Mouse (Mus musculus): ENCODE measurements around the gene Fbxo42. TPM values are rescaled to one million over a fixed set of nuclear protein-coding genes. Genes with fewer than 3 reads are reported as not detected.
"Not testable (repeated sequence)": the region's sequence is repeated elsewhere in the genome, so short reads cannot be mapped to it uniquely, and the experiment has no call there.

The Fbxo42 gene
- polyA plus RNA-seq, 1 experiment from 2014 or later, result 20.0 TPM

DNA sequence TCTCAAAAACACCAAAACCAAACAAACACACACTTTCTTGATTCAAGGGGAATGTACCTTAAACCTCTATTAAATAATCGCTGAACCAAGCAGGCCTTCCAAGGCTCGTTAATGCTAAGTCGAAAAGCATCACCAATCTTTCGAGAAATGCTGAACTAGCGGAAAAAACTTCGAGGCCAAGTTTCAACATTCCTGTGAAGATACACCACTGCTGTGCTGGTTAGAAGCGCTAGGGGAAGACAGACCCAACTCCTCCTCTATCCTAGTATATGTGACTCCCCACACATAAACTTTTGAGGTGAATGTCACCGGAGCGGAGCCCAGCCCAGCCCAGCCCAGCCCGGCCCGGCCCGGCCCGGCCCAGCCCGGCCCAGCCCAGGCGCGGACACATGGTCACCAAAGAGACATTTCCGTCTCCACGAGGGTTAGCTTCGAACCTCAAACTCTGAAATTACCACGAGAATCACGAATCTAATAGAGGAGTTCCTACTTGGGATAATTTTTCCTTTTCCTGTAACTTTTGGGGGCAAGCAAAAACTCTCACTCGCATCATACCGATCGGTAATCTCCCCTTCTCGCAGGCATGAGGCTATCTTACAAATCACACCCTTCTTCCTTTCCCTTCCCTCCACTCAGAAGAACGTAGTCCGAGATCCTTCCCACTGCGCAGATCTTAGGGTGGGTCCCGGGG lies 9.1 kb upstream of the Fbxo42 start:
- no peak for ATAC-seq
- Histone ChIP-seq H3K27ac (peak overlapping the region; percentile 93; the same call in 1 of the 2 replicates), H3K9me3 (replicated peaks) (no peaks in the 10 kb centered on the region), H3K4me3 (peak overlapping the region; percentile 90), H3K4me2 (peak overlapping the region; percentile 94), H3K27me3 (no peaks in the 10 kb centered on the region), H3K9ac (peak overlapping the region; percentile 90), H3K4me1 (peaks cover 47% of the 10 kb centered on the region), H3K36me3 (ENCODE audit: poor library complexity, severe bottlenecking) (no peaks in the 10 kb centered on the region)
- 3% methylated on average over 29 of the region's 29 CpGs for WGBS

DNA sequence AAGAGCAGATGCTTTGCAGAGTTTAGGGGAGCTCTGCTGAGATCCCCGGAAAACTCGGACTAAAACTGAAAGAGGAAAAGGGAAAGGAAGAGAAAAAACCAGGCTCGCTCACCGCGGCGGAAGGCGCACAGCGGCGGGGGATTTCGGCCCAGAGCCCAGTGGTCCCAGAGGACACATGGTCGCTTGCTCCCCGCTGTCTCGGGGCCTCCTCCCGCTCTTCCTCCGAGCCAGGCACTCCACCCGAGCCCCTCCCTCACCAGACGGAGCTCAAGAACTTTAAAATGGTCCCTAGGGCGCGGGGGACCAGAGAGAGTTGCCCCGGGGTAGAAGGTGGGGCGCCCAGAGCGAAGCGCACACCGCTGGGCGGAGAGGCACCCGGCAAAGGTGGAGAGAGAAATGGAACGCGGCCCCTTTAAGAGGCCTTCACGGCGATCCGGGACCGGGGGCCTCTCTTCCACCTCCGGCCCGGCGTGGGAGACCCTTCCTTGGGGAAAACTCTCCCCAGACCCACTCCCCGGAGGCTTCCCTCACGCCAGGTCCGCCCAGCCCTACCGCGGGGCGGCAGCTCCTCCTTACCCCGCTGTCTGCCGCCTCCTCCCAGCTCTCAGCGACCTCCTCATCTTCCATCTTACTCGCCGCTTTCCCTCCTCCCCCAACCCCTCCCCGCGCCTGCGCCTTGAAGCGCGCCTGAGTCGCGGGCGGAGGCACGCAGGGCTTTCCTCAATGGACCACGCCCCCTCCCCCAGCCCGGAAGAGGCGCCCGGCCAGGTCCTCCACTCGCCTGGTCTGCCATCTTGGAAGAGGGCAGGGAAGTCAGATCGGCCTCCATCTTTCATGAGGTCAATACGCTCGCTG lies 8.4 kb upstream of the Fbxo42 start, which contains the start of gene Szrd1:
Gene Szrd1, minus strand, starts transcription at position 660 of the 855 bp plus-strand sequence.
- Histone ChIP-seq H3K9ac (peak within 1 kb of the TSS; percentile 90), H3K36me3 (ENCODE audit: poor library complexity, severe bottlenecking) (no peaks in the 10 kb centered on the region), H3K4me2 (peak within 1 kb of the TSS; percentile 94), H3K4me1 (peaks cover 42% of the 10 kb centered on the region), H3K27ac (peak within 1 kb of the TSS; percentile 93), H3K4me3 (peak within 1 kb of the TSS; percentile 90), H3K27me3 (0 out of 2 replicates have a peak, but pooled peaks cover 3% of the 10 kb centered on the region), H3K9me3 (replicated peaks) (no peaks in the 10 kb centered on the region)
- under 1% methylated on average over 54 of the region's 63 CpGs for WGBS
- peak; percentile 95 for ATAC-seq

DNA sequence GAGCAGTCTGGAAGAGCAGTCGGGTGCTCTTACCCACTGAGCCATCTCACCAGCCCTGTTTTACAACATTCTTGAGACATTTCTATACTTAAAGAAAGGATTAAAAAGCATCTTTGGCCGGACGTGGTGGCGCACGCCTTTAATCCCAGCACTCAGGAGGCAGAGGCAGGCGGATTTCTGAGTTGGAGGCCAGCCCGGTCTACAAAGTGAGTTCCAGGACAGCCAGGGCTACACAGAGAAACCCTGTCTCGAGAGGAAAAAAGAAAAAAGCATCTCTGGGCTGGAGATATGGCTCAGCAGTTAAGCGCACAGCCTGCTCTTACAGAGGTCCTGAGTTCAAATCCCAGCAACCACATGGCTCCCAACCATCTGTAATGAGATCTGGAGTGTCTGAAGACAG lies 7.4 kb upstream of the Fbxo42 start:
- 89% methylated on average over 9 of the region's 9 CpGs for WGBS
- ATAC-seq, result not testable (repeated sequence)

DNA sequence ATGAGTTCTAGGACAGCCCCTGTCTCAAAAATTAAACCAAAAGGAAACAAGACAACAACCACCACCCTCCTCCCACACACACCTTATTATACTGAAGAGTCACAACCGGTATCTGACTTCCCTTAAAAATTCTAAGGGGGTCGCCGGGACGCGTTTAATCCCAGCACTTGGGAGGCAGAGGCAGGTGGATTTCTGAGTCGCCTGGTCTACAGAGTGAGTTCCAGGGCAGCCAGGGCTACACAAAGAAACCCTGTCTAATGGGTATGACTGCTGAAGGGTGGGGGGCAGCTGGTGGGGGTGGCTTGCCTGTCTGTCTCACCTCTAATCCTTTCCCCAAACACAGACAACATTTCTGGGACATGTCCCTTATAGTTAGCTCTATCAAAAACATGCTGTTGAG lies 6.7 kb upstream of the Fbxo42 start:
- Histone ChIP-seq H3K27ac (no peak overlapping the region), H3K4me1 (peaks cover 28% of the 10 kb centered on the region), H3K36me3 (ENCODE audit: poor library complexity, severe bottlenecking) (no peaks in the 10 kb centered on the region), H3K9ac (no peak overlapping the region), H3K4me3 (no peak overlapping the region), H3K27me3 (0 out of 2 replicates have a peak, but pooled peaks cover 3% of the 10 kb centered on the region), H3K4me2 (no peak overlapping the region), H3K9me3 (replicated peaks) (no peaks in the 10 kb centered on the region)
- 91% methylated on average over 6 of the region's 6 CpGs for WGBS
- ATAC-seq, result no peak

More for the DNA sequence above, 7.4 kb upstream of the Fbxo42 start:
- H3K4me1 ChIP-seq, result peaks cover 31% of the 10 kb centered on the region
- not testable (repeated sequence) for H3K9me3 ChIP-seq (replicated peaks); H3K4me3 ChIP-seq; H3K27ac ChIP-seq; H3K9ac ChIP-seq; H3K36me3 ChIP-seq (ENCODE audit: poor library complexity, severe bottlenecking); H3K27me3 ChIP-seq; H3K4me2 ChIP-seq

DNA sequence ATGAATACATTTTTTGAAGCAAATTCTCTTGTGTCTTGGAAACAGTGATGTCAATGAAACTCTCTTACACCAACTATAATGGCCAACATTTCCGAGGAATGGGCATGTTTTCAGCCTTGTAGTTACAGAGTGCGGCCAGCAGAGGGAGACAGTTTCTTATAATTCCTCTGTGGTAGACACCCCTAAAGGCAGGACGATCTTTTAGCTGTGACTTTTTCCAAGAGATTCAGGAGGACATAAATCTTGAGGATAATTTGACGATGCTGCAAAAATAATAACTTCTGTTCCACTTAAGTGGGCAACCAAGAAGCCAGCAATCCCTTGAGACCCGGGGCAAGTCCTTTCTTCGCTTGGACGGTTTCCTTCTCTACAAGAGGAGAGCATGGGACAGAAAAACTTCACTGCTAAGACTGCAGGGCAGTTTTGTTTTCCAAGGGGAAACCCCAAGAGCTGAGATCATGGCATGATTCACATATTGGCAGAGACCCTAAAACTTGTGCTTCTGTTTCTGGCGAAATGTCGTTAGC lies 5.4 kb upstream of the Fbxo42 start:
- Histone ChIP-seq H3K4me1 (peaks cover 19% of the 10 kb centered on the region), H3K9ac (no peak overlapping the region), H3K36me3 (ENCODE audit: poor library complexity, severe bottlenecking) (no peaks in the 10 kb centered on the region), H3K27me3 (0 out of 2 replicates have a peak, but pooled peaks cover 3% of the 10 kb centered on the region), H3K27ac (no peak overlapping the region), H3K4me3 (no peak overlapping the region), H3K4me2 (no peak overlapping the region), H3K9me3 (replicated peaks) (no peaks in the 10 kb centered on the region)
- whole genome bisulfite sequencing, result 30% methylated on average over 9 of the region's 9 CpGs
- ATAC-seq, result no peak

DNA sequence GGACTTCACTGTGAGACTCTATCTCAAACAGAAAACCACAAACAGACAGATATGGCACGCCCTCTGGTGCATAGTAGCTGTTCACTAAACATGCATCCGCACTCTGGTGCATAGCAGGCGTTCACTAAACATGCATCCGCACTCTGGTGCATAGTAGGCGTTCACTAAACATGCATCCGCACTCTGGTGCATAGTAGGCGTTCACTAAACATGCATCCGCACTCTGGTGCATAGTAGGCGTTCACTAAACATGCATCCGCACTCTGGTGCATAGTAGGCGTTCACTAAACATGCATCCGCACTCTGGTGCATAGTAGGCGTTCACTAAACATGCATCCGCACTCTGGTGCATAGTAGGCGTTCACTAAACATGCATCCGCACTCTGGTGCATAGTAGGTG lies 2.6 kb upstream of the Fbxo42 start:
- 92% methylated on average over 12 of the region's 16 CpGs for WGBS
- not testable (repeated sequence) for H3K9ac ChIP-seq; H3K27me3 ChIP-seq; H3K27ac ChIP-seq; H3K9me3 ChIP-seq (replicated peaks); H3K36me3 ChIP-seq (ENCODE audit: poor library complexity, severe bottlenecking); H3K4me2 ChIP-seq; ATAC-seq; H3K4me3 ChIP-seq
- peaks cover 23% of the 10 kb centered on the region for H3K4me1 ChIP-seq

DNA sequence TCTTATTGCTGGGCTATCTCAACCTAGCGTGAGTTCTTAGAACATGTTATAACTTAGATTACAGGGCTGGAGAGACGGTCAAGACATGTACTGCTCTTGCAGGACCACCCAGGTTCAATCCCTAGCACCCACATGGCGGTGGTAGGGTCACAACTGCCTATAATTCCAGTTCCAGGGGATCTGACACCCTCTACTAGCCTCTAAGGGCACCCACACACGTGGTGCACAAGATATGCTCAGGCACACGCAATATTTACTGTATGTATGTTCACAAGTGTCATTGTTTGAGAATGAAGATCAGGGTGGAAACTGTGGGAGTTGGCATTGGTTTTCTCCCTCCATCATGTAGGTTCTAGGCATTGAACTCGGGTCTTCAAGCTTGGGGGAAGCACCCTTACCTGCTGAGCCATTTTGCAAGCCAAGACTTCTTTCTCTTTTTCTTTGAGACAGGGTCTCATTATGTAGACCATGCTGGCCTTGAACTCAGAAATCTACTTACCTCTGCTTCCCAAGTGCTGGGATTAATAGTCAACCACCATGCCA lies 1.2 kb upstream of the Fbxo42 start:
- no peak for ATAC-seq
- Histone ChIP-seq H3K4me2 (no peak overlapping the region; the same call in 1 of the 2 replicates), H3K27me3 (0 out of 2 replicates have a peak, but pooled peaks cover 3% of the 10 kb centered on the region), H3K4me1 (peaks cover 24% of the 10 kb centered on the region), H3K9ac (no peak overlapping the region), H3K27ac (no peak overlapping the region), H3K4me3 (no peak overlapping the region), H3K9me3 (replicated peaks) (no peaks in the 10 kb centered on the region), H3K36me3 (ENCODE audit: poor library complexity, severe bottlenecking) (no peaks in the 10 kb centered on the region)
- 95% methylated on average over 6 of the region's 6 CpGs for WGBS

DNA sequence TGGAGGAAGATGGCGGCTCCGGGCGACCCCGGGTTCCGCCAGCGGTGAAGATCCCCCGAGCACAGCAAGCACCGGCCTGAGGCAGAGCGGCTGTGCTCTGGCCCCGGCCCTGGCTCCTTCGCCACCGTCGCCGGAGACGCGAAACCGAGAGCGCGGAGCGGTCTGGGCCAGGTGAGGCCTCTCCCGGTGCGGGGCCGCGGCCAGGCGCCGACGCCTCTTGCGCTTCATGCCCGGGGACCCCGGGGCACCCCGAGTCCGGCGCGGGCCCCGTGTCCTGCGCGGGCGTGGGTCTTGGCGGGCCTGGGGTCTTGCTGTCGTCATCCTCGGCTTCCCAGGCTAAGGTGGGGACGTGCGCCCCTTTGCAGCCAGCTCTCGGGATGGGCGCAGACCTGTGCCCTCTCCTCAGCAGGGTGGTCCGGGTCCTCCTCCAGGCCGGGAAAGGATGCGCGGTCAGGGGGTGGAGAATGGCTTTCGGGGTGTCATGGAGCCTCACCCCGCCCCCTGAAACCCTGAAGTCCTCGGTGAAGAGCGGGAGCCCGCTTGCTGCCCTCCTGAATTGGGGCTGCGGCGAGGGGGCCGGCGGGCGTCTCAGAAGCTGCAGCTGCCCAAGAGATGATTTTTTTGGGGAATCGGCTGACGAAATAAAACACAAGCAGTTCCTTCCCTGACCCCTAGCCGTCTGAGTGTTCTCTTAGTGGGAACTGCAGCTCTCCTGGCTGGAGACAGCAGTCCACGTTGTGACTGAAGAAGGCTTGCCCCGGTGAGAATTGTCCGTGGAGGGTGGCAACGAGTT lies 492 bp downstream of the Fbxo42 start:
- Histone ChIP-seq H3K4me1 (peaks cover 24% of the 10 kb centered on the region), H3K4me2 (peak overlapping the region; percentile 90), H3K27me3 (0 out of 2 replicates have a peak, but pooled peaks cover 3% of the 10 kb centered on the region), H3K4me3 (peak overlapping the region; percentile 99), H3K9me3 (replicated peaks) (no peaks in the 10 kb centered on the region), H3K36me3 (ENCODE audit: poor library complexity, severe bottlenecking) (no peaks in the 10 kb centered on the region), H3K27ac (peak overlapping the region; percentile 87), H3K9ac (peak overlapping the region; percentile 98)
- under 1% methylated on average over 65 of the region's 66 CpGs for WGBS
- ATAC-seq, result peak; percentile 82

DNA sequence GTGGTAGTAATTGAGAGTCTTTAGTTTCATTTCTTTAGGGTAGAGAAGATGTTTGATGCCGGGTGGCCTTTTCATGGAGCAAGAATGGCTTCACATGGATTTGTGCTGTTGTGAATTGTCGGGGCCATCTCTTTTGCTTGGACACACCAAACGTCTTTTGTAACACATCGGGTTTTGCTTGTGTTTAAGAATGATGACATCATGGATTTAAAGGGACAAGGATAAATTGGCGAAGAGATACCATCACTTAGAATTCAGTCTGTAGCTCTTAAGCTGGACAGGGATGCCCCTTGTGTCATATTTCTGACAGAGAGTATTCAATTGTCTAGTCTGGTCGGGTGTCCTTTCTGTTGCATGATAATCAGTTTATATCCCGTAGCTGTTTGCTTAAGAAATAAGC lies 1.4 kb downstream of the Fbxo42 start:
- Histone ChIP-seq H3K27me3 (0 out of 2 replicates have a peak, but pooled peaks cover 1% of the 10 kb centered on the region), H3K4me2 (peak overlapping the region; percentile 90), H3K9ac (peak overlapping the region; percentile 98), H3K9me3 (replicated peaks) (no peaks in the 10 kb centered on the region), H3K4me3 (peak overlapping the region; percentile 99), H3K27ac (no peak overlapping the region), H3K4me1 (peaks cover 26% of the 10 kb centered on the region), H3K36me3 (ENCODE audit: poor library complexity, severe bottlenecking) (no peaks in the 10 kb centered on the region)
- no peak for ATAC-seq
- WGBS, result 22% methylated on average over 7 of the region's 7 CpGs

DNA sequence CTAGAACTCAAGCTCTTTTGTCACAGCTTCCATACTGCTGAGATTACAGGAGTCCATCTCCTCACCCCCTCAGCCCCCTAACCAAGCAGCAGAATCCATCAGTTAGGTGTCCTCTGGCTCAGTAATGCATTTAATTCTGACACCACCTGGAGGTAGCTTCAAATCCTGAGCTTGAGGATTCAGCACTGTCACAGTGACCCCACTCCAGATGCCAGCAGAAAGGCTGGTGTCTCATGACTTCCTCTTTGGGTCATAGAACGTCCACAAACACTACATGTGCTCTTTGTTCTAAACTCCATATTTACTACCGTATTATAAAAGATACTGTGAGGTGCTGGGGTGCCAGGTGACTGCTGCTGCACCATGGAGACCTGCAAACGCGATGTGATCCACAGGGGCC lies 9.8 kb downstream of the Fbxo42 start:
- H3K36me3 ChIP-seq (ENCODE audit: poor library complexity, severe bottlenecking), result no peaks in the 10 kb centered on the region
- 84% methylated on average over 4 of the region's 4 CpGs for WGBS
- no peak overlapping the region for H3K9ac ChIP-seq
- no peaks in the 10 kb centered on the region for H3K27me3 ChIP-seq
- H3K4me1 ChIP-seq, result peaks cover 20% of the 10 kb centered on the region; the same call in 1 of the 2 replicates
- ATAC-seq, result no peak
- H3K27ac ChIP-seq, result no peak overlapping the region
- no peak overlapping the region for H3K4me3 ChIP-seq
- no peak overlapping the region for H3K4me2 ChIP-seq
- H3K9me3 ChIP-seq (replicated peaks), result no peaks in the 10 kb centered on the region

DNA sequence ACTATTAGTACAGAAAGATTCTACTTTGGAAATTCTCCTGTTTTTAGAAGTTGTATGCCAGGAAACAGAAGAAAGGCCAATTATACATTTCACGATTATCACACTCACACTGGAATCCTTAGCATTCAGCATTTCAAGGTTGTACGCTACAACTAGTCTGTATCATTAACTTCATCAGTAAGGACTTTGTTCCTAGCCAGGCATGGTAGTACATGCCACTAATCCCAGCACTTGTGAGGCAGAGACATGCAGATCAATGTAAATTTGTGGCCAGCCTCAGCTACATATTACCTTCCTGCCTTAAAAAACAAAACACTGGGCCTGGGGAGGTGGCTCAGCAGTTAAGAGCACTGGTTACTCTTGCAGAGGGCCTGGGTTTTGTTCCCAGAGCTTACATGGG lies 10.9 kb downstream of the Fbxo42 start:
- no peak overlapping the region for H3K27ac ChIP-seq
- H3K4me1 ChIP-seq, result peaks cover 20% of the 10 kb centered on the region; the same call in 1 of the 2 replicates
- no peaks in the 10 kb centered on the region for H3K27me3 ChIP-seq
- no peak overlapping the region for H3K9ac ChIP-seq
- 89% methylated on average over 2 of the region's 2 CpGs for WGBS
- H3K4me2 ChIP-seq, result no peak overlapping the region
- H3K36me3 ChIP-seq (ENCODE audit: poor library complexity, severe bottlenecking), result no peaks in the 10 kb centered on the region
- no peaks in the 10 kb centered on the region for H3K9me3 ChIP-seq (replicated peaks)
- no peak overlapping the region for H3K4me3 ChIP-seq
- ATAC-seq, result no peak

Measured in forebrain, embryonic 13.5 days (tissue).